Mouse (Mus musculus) liver, embryonic 11.5 days (tissue): ENCODE measurements around the gene Lmf1. TPM values are rescaled to one million over a fixed set of nuclear protein-coding genes. Genes with fewer than 3 reads are reported as not detected.
A peak's percentile ranks its signal among the peaks of the same experiment; 100 is the strongest.

Source experiments
- ATAC-seq: fragments of 200-750 bp; cut with Nextera tagmentation; replicated peaks from 2 replicates; pipeline ENCODE4 v1.8.0; 2017; ENCODE audit warnings: moderate number of reproducible peaks, mild to moderate bottlenecking, moderate TSS enrichment, moderate library complexity; ENCODE audit not compliant: low FRiP score
- DNase-seq: peaks from one replicate; pipeline ENCODE4 v3.0.0-alpha.2; 2017; ENCODE audit warnings: low spot score
- H3K27ac ChIP-seq: fragments of 300-500 bp; sonication (generic); 2 replicates; pipeline ENCODE4 v1.5.1; 2014; ENCODE audit warnings: mild to moderate bottlenecking, low read depth, low read length, control low read depth
- H3K27me3 ChIP-seq: fragments of 300-500 bp; sonication (generic); replicated peaks from 2 replicates; pipeline ENCODE4 v1.6.1; 2014; ENCODE audit warnings: low read length, mixed read lengths; ENCODE audit not compliant: control insufficient read depth, insufficient read depth
- H3K36me3 ChIP-seq: fragments of 300-500 bp; sonication (generic); 2 replicates; pipeline ENCODE4 v1.6.1; 2014; ENCODE audit warnings: mild to moderate bottlenecking, low read length, moderate library complexity, mixed read lengths; ENCODE audit not compliant: control insufficient read depth, insufficient read depth
- H3K4me1 ChIP-seq: fragments of 300-500 bp; sonication (generic); replicated peaks from 2 replicates; pipeline ENCODE4 v1.6.1; 2014; ENCODE audit warnings: low read length, mixed read lengths; ENCODE audit not compliant: control insufficient read depth, insufficient read depth
- H3K4me2 ChIP-seq: fragments of 300-500 bp; sonication (generic); 2 replicates; pipeline ENCODE4 v1.6.1; 2014; ENCODE audit warnings: mild to moderate bottlenecking, control low read depth, moderate library complexity
- H3K4me3 ChIP-seq: fragments of 300-500 bp; sonication (generic); 2 replicates; pipeline ENCODE4 v1.5.1; 2014; ENCODE audit warnings: low read depth, low read length, control low read depth
- H3K9ac ChIP-seq: fragments of 300-500 bp; sonication (generic); 2 replicates; pipeline ENCODE4 v1.6.1; 2014; ENCODE audit warnings: low read depth, low read length, control low read depth
- H3K9me3 ChIP-seq: fragments of 300-500 bp; sonication (generic); 2 replicates; pipeline ENCODE4 v1.6.1; 2016; ENCODE audit warnings: low read length, inconsistent platforms, mixed read lengths; ENCODE audit not compliant: control insufficient read depth
- WGBS: fragments of 180-500 bp; shearing (Covaris S2); extraction: QIAGEN DNeasy Blood & Tissue Kit; methylation state at CpG from one replicate; pipeline ENCODE4 v1.1.7; 2014; 5-methylcytosine and 5-hydroxymethylcytosine counted together
- polyA plus RNA-seq: library from polyadenylated mRNA; unstranded; fragments of >200 nt; fragmentation: Nextera tagmentation; extraction: Ambion mirVana; gene quantifications from 2 replicates; pipeline ENCODE4 v1.2.1, GENCODE M21; 2014

Gene Lmf1
- polyA plus RNA-seq, 1 experiment from 2014 or later = 29.1 TPM

GRCm38 (mm10) chr17:25565860-25566600, 12.9 kb upstream of the Lmf1 start:
- WGBS = 73% methylated on average over 17 of the region's 17 CpGs
- no peak for ATAC-seq
- H3K27ac ChIP-seq = no peak overlapping the region
- no peaks in the 10 kb centered on the region for H3K9me3 ChIP-seq
- H3K27me3 ChIP-seq = peaks cover 39% of the 10 kb centered on the region
- no peaks in the 10 kb centered on the region for H3K36me3 ChIP-seq
- no peak for DNase-seq
- no peak overlapping the region for H3K4me3 ChIP-seq
- H3K9ac ChIP-seq = no peak overlapping the region
- H3K4me2 ChIP-seq = no peak overlapping the region
- peaks cover 9% of the 10 kb centered on the region for H3K4me1 ChIP-seq

DNA sequence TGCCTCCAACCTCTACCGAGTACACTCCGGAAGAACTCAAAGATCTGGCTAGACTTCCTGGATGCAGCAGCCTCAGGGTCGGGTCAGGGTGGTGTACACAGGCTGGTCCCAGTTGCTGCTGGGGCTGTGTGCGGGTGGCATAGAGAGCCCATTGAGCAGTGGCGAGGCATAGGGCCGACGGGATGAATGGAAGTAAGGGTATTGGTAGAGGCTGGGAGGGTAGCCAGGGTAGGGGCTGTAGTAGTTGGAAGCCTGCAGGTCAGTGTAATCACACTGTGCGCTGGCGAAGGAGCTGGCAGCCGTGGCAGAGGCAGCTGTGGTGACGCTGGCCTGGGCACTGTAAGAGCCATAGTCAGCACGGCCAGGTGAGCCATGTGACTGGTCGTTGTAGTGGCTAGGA, 11.6 kb upstream of the Lmf1 start:
- H3K9me3 ChIP-seq = no peaks in the 10 kb centered on the region
- DNase-seq (no peak), ATAC-seq (no peak)
- WGBS = 81% methylated on average over 13 of the region's 13 CpGs
- H3K27me3 ChIP-seq = peaks cover 45% of the 10 kb centered on the region
- no peak overlapping the region for H3K4me3 ChIP-seq
- H3K36me3 ChIP-seq = no peaks in the 10 kb centered on the region
- H3K9ac ChIP-seq = no peak overlapping the region
- H3K4me1 ChIP-seq = peaks cover 13% of the 10 kb centered on the region
- H3K4me2 ChIP-seq = no peak overlapping the region
- H3K27ac ChIP-seq = no peak overlapping the region

DNA sequence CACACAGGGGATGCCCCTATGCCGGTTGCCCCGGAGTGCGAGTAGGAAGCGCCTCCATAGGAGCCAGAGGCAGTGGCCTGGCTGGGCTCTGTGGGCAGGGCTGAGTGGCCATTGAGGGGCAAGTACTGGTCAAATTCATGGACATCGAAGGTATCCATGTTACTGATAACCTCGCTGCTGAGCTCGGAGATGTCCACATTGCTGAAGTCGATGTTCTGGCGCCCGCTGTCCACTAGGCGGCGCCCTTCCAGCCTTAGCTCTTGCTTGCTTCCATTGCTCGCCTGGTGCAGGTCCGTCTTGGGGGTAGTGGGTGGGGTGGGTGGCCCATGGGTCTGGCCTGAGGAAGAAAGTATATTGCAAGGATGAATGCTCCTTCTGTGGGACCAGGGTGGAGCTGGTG, 11.1 kb upstream of the Lmf1 start:
- 18% methylated on average over 14 of the region's 14 CpGs for WGBS
- ATAC-seq (no peak), DNase-seq (peak; percentile 72)
- H3K9me3 ChIP-seq = no peaks in the 10 kb centered on the region
- no peaks in the 10 kb centered on the region for H3K36me3 ChIP-seq
- H3K9ac ChIP-seq = no peak overlapping the region
- H3K27ac ChIP-seq = no peak overlapping the region
- no peak overlapping the region for H3K4me3 ChIP-seq
- no peak overlapping the region for H3K4me2 ChIP-seq
- H3K4me1 ChIP-seq = peaks cover 13% of the 10 kb centered on the region
- peaks cover 49% of the 10 kb centered on the region for H3K27me3 ChIP-seq

GRCm38 (mm10) chr17:25568206-25568605, 10.7 kb upstream of the Lmf1 start:
- no peak for DNase-seq
- H3K4me1 ChIP-seq = peaks cover 13% of the 10 kb centered on the region
- no peak overlapping the region for H3K4me3 ChIP-seq
- no peak for ATAC-seq
- peaks cover 51% of the 10 kb centered on the region for H3K27me3 ChIP-seq
- H3K36me3 ChIP-seq = no peaks in the 10 kb centered on the region
- H3K9me3 ChIP-seq = no peaks in the 10 kb centered on the region
- no peak overlapping the region for H3K9ac ChIP-seq
- no peak overlapping the region for H3K27ac ChIP-seq
- H3K4me2 ChIP-seq = no peak overlapping the region
- 45% methylated on average over 10 of the region's 10 CpGs for WGBS

DNA sequence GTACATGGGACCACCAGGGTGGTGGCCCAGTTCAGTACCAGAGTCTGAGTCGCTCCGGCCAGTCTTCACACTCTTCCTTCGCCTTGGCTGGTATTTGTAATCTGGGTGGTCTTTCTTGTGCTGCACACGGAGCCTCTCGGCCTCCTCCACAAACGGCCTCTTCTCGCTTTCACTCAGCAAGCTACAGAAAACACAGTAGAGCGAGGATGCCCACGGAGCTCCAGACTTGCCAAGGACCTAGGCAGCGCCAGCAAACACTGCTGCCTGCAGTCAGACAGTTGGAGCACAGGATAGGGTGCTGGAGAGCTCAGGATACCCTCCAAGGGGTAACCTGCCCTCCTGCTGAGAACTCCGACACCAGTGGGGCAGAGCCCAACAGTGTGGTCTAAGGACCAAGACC, 10.0 kb upstream of the Lmf1 start:
- H3K9me3 ChIP-seq = no peaks in the 10 kb centered on the region
- H3K9ac ChIP-seq = no peak overlapping the region
- H3K27ac ChIP-seq = no peak overlapping the region
- peaks cover 51% of the 10 kb centered on the region for H3K27me3 ChIP-seq
- no peak for DNase-seq
- H3K4me3 ChIP-seq = no peak overlapping the region
- H3K4me2 ChIP-seq = no peak overlapping the region
- H3K4me1 ChIP-seq = peaks cover 13% of the 10 kb centered on the region
- 83% methylated on average over 11 of the region's 11 CpGs for WGBS
- no peaks in the 10 kb centered on the region for H3K36me3 ChIP-seq
- no peak for ATAC-seq

- peaks cover 51% of the 10 kb centered on the region for H3K27me3 ChIP-seq
- DNase-seq (no peak), ATAC-seq (peak; percentile 18)
- no peaks in the 10 kb centered on the region for H3K9me3 ChIP-seq
- H3K9ac ChIP-seq = no peak overlapping the region
- no peaks in the 10 kb centered on the region for H3K36me3 ChIP-seq
- no peak overlapping the region for H3K27ac ChIP-seq
- peaks cover 13% of the 10 kb centered on the region for H3K4me1 ChIP-seq
- peak overlapping the region; percentile 57 for H3K4me3 ChIP-seq
- peak overlapping the region; percentile 92 for H3K4me2 ChIP-seq
- WGBS = 7% methylated on average over 54 of the region's 54 CpGs
These were observed 8.8 kb upstream of the Lmf1 start for GRCm38 (mm10) chr17:25569833-25570647.

GRCm38 (mm10) chr17:25570648-25571452, 8.0 kb upstream of the Lmf1 start, which contains the start of gene Sox8:
Gene Sox8, minus strand, starts transcription at chr17:25570686.
- peak; percentile 82 for DNase-seq
- peaks cover 51% of the 10 kb centered on the region for H3K27me3 ChIP-seq
- peak within 1 kb of the TSS; percentile 4; the same call in 1 of the 2 replicates for H3K9ac ChIP-seq
- peaks cover 13% of the 10 kb centered on the region for H3K4me1 ChIP-seq
- ATAC-seq = peak; percentile 80
- no peaks in the 10 kb centered on the region for H3K36me3 ChIP-seq
- H3K4me3 ChIP-seq = peak within 1 kb of the TSS; percentile 57
- 1% methylated on average over 60 of the region's 61 CpGs for WGBS
- no peak within 1 kb of the TSS for H3K27ac ChIP-seq
- no peaks in the 10 kb centered on the region for H3K9me3 ChIP-seq
- H3K4me2 ChIP-seq = peak within 1 kb of the TSS; percentile 92

- Histone ChIP-seq H3K4me2 (peak overlapping the region; percentile 92), H3K9ac (no peak overlapping the region), H3K4me1 (peaks cover 13% of the 10 kb centered on the region), H3K27me3 (peaks cover 51% of the 10 kb centered on the region), H3K27ac (no peak overlapping the region), H3K4me3 (peak overlapping the region; percentile 57), H3K36me3 (no peaks in the 10 kb centered on the region), H3K9me3 (no peaks in the 10 kb centered on the region)
- DNase-seq (no peak), ATAC-seq (no peak)
- 5% methylated on average over 8 of the region's 8 CpGs for WGBS
These were observed 7.4 kb upstream of the Lmf1 start for GRCm38 (mm10) chr17:25571453-25571820.
